Mouse (Mus musculus) hindbrain, embryonic 11.5 days (tissue): ENCODE results near the gene Tigar. TPM values are rescaled to one million over a fixed set of nuclear protein-coding genes. Genes with fewer than 3 reads are reported as not detected.

Source experiments
- ATAC-seq: fragments of 200-750 bp; cut with Nextera tagmentation; 2 replicates; pipeline ENCODE4 v1.8.0; 2017; ENCODE audit warnings: mild to moderate bottlenecking, moderate TSS enrichment, moderate library complexity; ENCODE audit not compliant: low FRiP score
- DNase-seq: peaks from one replicate; pipeline ENCODE4 v3.0.0-alpha.2; 2015; ENCODE audit warnings: low spot score
- H3K27ac ChIP-seq: fragments of 300-500 bp; sonication (generic); 2 replicates; pipeline ENCODE4 v1.5.1; 2014; ENCODE audit warnings: mild to moderate bottlenecking, low read depth, low read length
- H3K27me3 ChIP-seq: fragments of 300-500 bp; sonication (generic); 2 replicates; pipeline ENCODE4 v1.6.1; 2014; ENCODE audit warnings: mild to moderate bottlenecking, low read length, moderate library complexity, mixed read lengths; ENCODE audit not compliant: control insufficient read depth, insufficient read depth
- H3K36me3 ChIP-seq: fragments of 300-500 bp; sonication (generic); 2 replicates; pipeline ENCODE4 v1.6.1; 2014; ENCODE audit warnings: mild to moderate bottlenecking, low read length, moderate library complexity, mixed read lengths; ENCODE audit not compliant: control insufficient read depth, insufficient read depth
- H3K4me1 ChIP-seq: fragments of 300-500 bp; sonication (generic); replicated peaks from 2 replicates; pipeline ENCODE4 v1.6.1; 2014; ENCODE audit warnings: low read length, mixed read lengths; ENCODE audit not compliant: control insufficient read depth, insufficient read depth
- H3K4me2 ChIP-seq: fragments of 300-500 bp; sonication (generic); replicated peaks from 2 replicates; pipeline ENCODE4 v1.6.1; 2014; ENCODE audit warnings: mild to moderate bottlenecking, low read depth, low read length
- H3K4me3 ChIP-seq: fragments of 300-500 bp; sonication (generic); 2 replicates; pipeline ENCODE4 v1.5.1; 2014; ENCODE audit warnings: low read depth, low read length
- H3K9ac ChIP-seq: fragments of 300-500 bp; sonication (generic); 2 replicates; pipeline ENCODE4 v1.6.1; 2014; ENCODE audit warnings: low read depth, low read length
- H3K9me3 ChIP-seq: fragments of 300-500 bp; sonication (generic); 2 replicates; pipeline ENCODE4 v1.6.1; 2016; ENCODE audit warnings: low read length; ENCODE audit not compliant: control insufficient read depth
- WGBS: fragments of 180-500 bp; shearing (Covaris S2); extraction: QIAGEN DNeasy Blood & Tissue Kit; methylation state at CpG from one replicate; pipeline ENCODE4 v1.1.7; 2014; 5-methylcytosine and 5-hydroxymethylcytosine counted together
- polyA plus RNA-seq: library from polyadenylated mRNA; unstranded; fragments of >200 nt; fragmentation: Nextera tagmentation; extraction: Ambion mirVana; gene quantifications from 2 replicates; pipeline ENCODE4 v1.2.1, GENCODE M21; 2014

The Tigar gene
- polyA plus RNA-seq, 1 experiment from 2014 or later: 5.8 TPM

- ATAC-seq (no peak), DNase-seq (peak; percentile 35)
- Histone ChIP-seq H3K27me3 (no peaks in the 10 kb centered on the region), H3K4me1 (no peaks in the 10 kb centered on the region), H3K9me3 (no peaks in the 10 kb centered on the region), H3K9ac (no peak within 1 kb of the TSS), H3K4me2 (no peak within 1 kb of the TSS), H3K4me3 (no peak within 1 kb of the TSS), H3K36me3 (no peaks in the 10 kb centered on the region), H3K27ac (no peak within 1 kb of the TSS)
- WGBS: 11% methylated on average over 5 of the region's 5 CpGs
Measured at GRCm38 (mm10) chr6:127072817-127073216, 36.5 kb downstream of the Tigar start, which contains the start of gene Fgf23. Gene Fgf23, plus strand, starts transcription at chr6:127072902.

GRCm38 (mm10) chr6:127064815-127065214 lies 44.5 kb downstream of the Tigar start:
- Histone ChIP-seq H3K4me2 (peak overlapping the region; percentile 21; the same call in 1 of the 2 replicates), H3K4me3 (0 out of 2 replicates have a peak overlapping the region, but pooled peaks have one; percentile 12), H3K36me3 (no peaks in the 10 kb centered on the region), H3K27ac (no peak overlapping the region), H3K9ac (peak overlapping the region; percentile 34; the same call in 1 of the 2 replicates), H3K9me3 (no peaks in the 10 kb centered on the region), H3K4me1 (no peaks in the 10 kb centered on the region), H3K27me3 (no peaks in the 10 kb centered on the region)
- ATAC-seq (no peak), DNase-seq (peak; percentile 36)
- 9% methylated on average over 14 of the region's 14 CpGs for WGBS

GRCm38 (mm10) chr6:127063915-127064314 lies 45.4 kb downstream of the Tigar start:
- no peak overlapping the region for H3K9ac ChIP-seq
- no peak overlapping the region for H3K4me3 ChIP-seq
- no peaks in the 10 kb centered on the region for H3K9me3 ChIP-seq
- H3K4me1 ChIP-seq: no peaks in the 10 kb centered on the region
- DNase-seq (no peak), ATAC-seq (no peak)
- H3K4me2 ChIP-seq: no peak overlapping the region
- H3K36me3 ChIP-seq: no peaks in the 10 kb centered on the region
- H3K27ac ChIP-seq: no peak overlapping the region
- 92% methylated on average over 3 of the region's 3 CpGs for WGBS
- H3K27me3 ChIP-seq: no peaks in the 10 kb centered on the region

GRCm38 (mm10) chr6:127059975-127060374 lies 49.4 kb downstream of the Tigar start:
- ATAC-seq: no peak
- no peak overlapping the region for H3K4me3 ChIP-seq
- H3K9ac ChIP-seq: no peak overlapping the region
- WGBS: 84% methylated on average over 4 of the region's 4 CpGs
- no peak overlapping the region for H3K4me2 ChIP-seq
- no peak overlapping the region for H3K27ac ChIP-seq
- no peaks in the 10 kb centered on the region for H3K36me3 ChIP-seq
- H3K27me3 ChIP-seq: no peaks in the 10 kb centered on the region
- H3K4me1 ChIP-seq: no peaks in the 10 kb centered on the region
- DNase-seq: no peak
- H3K9me3 ChIP-seq: no peaks in the 10 kb centered on the region

- WGBS: 88% methylated on average over 12 of the region's 12 CpGs
- no peak overlapping the region for H3K4me2 ChIP-seq
- H3K27ac ChIP-seq: no peak overlapping the region
- H3K9me3 ChIP-seq: no peaks in the 10 kb centered on the region
- ATAC-seq (no peak), DNase-seq (no peak)
- no peaks in the 10 kb centered on the region for H3K4me1 ChIP-seq
- H3K4me3 ChIP-seq: no peak overlapping the region
- H3K36me3 ChIP-seq: no peaks in the 10 kb centered on the region
- H3K9ac ChIP-seq: no peak overlapping the region
- H3K27me3 ChIP-seq: no peaks in the 10 kb centered on the region
Measured at GRCm38 (mm10) chr6:127056990-127057588, 52.3 kb downstream of the Tigar start.

- peak; percentile 36 for DNase-seq
- WGBS: 64% methylated on average over 4 of the region's 4 CpGs
Measured at GRCm38 (mm10) chr6:127050847-127051246, 58.5 kb downstream of the Tigar start.

DNA sequence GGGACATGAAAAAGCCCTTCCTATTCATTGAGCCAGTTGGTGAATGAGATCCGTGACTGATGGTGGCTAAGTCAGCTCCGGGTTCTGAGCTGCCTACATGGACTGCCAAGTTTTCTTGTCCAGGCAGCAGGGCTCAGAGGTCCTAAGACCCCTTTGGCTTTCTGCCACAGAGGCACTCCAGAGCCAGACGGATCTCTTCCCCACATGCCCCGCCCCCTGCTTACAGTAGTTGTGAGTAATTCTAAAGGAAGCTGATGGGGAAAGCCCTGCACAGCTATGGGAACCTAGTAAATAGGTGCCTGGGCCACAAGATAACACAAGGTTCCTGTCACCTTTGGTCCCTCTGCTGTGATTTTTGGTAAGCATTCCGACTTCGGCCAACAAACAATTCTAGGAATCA lies 64.4 kb downstream of the Tigar start:
- no peaks in the 10 kb centered on the region for H3K27me3 ChIP-seq
- H3K27ac ChIP-seq: no peak overlapping the region
- no peaks in the 10 kb centered on the region for H3K4me1 ChIP-seq
- no peak for DNase-seq
- no peaks in the 10 kb centered on the region for H3K9me3 ChIP-seq
- no peak for ATAC-seq
- no peak overlapping the region for H3K4me3 ChIP-seq
- no peak overlapping the region for H3K4me2 ChIP-seq
- no peaks in the 10 kb centered on the region for H3K36me3 ChIP-seq
- no peak overlapping the region for H3K9ac ChIP-seq
- 70% methylated on average over 6 of the region's 6 CpGs for WGBS

More at GRCm38 (mm10) chr6:127050847-127051246, 58.5 kb downstream of the Tigar start:
- H3K36me3 ChIP-seq: no peaks in the 10 kb centered on the region
- H3K9ac ChIP-seq: no peak overlapping the region
- no peak for ATAC-seq
- no peaks in the 10 kb centered on the region for H3K27me3 ChIP-seq
- H3K27ac ChIP-seq: no peak overlapping the region
- H3K4me2 ChIP-seq: no peak overlapping the region
- no peaks in the 10 kb centered on the region for H3K4me1 ChIP-seq
- no peak overlapping the region for H3K4me3 ChIP-seq
- H3K9me3 ChIP-seq: no peaks in the 10 kb centered on the region

Other genes with a start within 250 kb of the Tigar start
- gene Dyrk4, start 187.7 kb downstream of the Tigar start, polyA plus RNA-seq: not detected in 2 replicates
- gene Rad51ap1, start 170.0 kb downstream of the Tigar start, polyA plus RNA-seq: 64.0 and 65.9 TPM in 2 replicates
- 19.3 and 25.6 TPM in 2 replicates for gene D6Wsu163e, start 169.6 kb downstream of the Tigar start, polyA plus RNA-seq
- gene Fgf6, start 94.0 kb downstream of the Tigar start, polyA plus RNA-seq: 0.04 and 0.14 TPM in 2 replicates
- gene Fgf23, start 36.7 kb downstream of the Tigar start, polyA plus RNA-seq: 0.08 TPM in 1 of 2 replicates, not detected in the other
- gene Ccnd2, start 42.6 kb upstream of the Tigar start, polyA plus RNA-seq: 1,153 and 1,300 TPM in 2 replicates